Mouse (Mus musculus): ENCODE data around the gene Jhy. TPM values are rescaled to one million over a fixed set of nuclear protein-coding genes. Genes with fewer than 3 reads are reported as not detected.
A peak's percentile ranks its signal among the peaks of the same experiment; 100 is the strongest.

The Jhy gene
- polyA plus RNA-seq, 1 experiment from 2014 or later = 0.20 TPM

DNA sequence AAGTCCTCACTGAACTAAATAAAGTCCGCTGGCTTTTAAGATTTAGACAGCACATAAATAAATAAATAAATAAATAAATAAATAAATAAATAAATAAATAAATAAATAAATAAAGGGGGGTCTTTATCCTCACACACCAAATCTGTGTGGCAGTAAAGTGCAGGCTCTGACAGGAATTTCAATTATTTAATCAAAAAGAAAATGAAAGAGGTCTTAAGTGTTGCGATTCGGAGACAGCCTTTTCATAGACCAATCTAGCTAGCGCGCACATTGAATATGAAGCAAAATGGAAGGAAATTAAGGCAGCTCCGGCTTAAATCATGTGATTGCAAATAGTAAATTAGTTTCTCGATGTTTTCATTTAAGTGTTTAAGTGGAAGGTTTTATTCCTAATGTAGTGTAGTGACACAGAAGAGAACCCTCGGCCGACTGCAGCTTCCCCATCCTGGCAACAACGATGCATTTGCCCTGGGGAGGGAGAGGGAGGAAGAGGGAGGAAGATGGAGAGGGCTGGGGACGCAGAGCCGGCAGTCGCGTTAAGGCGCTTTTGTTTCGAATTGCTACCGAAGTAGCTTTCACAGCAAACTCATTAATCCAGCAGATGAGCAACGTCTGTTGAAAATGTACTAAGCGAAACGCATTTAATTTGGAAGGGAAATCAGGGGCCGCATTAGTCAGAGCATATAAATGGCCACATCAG, 105.3 kb downstream of the Jhy start:
- no peak for ATAC-seq (ENCODE audit: insufficient number of reproducible peaks, insufficient read depth, low FRiP score, low read depth)
- H3K4me2 ChIP-seq (replicated peaks; ENCODE audit: low read depth, low read length) = peak overlapping the region; percentile 33
- no peak overlapping the region for H3K9ac ChIP-seq (replicated peaks; ENCODE audit: low read depth, low read length)
- peaks cover 6% of the 10 kb centered on the region; the same call in 1 of the 2 replicates for H3K27me3 ChIP-seq (ENCODE audit: control insufficient read depth, insufficient read depth, low read length)
- H3K4me1 ChIP-seq (ENCODE audit: control insufficient read depth, insufficient read depth, low read length) = no peaks in the 10 kb centered on the region
- H3K9me3 ChIP-seq (ENCODE audit: control insufficient read depth, low read depth, low read length) = no peaks in the 10 kb centered on the region
- H3K4me3 ChIP-seq (ENCODE audit: low read depth, low read length) = peak overlapping the region; percentile 14
- WGBS = 11% methylated on average over 21 of the region's 21 CpGs
- H3K27ac ChIP-seq (ENCODE audit: low read length) = no peak overlapping the region
- H3K36me3 ChIP-seq (ENCODE audit: control insufficient read depth, insufficient read depth, low read length) = no peaks in the 10 kb centered on the region

DNA sequence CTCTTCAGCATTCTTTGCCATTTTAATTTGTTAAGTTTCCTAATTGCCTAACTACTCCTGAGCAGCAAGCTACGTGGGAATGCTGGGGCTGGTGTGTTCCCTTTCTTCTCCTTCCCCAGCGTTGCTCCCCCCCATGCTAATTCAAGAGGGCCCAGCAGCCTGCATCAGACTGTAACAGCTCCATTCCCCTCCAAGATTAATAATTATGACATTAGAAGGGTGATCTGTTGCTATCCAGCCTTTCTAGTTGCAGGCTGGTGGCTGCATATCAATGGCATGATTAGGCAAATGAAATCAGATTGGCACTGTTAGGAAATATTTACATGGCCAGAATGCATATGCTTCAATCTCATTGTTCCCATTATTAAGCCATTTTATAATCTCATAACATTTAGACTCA, 112.4 kb downstream of the Jhy start:
- no peak overlapping the region for H3K4me2 ChIP-seq (replicated peaks; ENCODE audit: low read depth, low read length)
- ATAC-seq (ENCODE audit: insufficient number of reproducible peaks, insufficient read depth, low FRiP score, low read depth) = no peak
- H3K9ac ChIP-seq (replicated peaks; ENCODE audit: low read depth, low read length) = no peak overlapping the region
- no peaks in the 10 kb centered on the region for H3K9me3 ChIP-seq (ENCODE audit: control insufficient read depth, low read depth, low read length)
- no peaks in the 10 kb centered on the region for H3K4me1 ChIP-seq (ENCODE audit: control insufficient read depth, insufficient read depth, low read length)
- WGBS = 55% methylated on average over 2 of the region's 2 CpGs
- H3K27me3 ChIP-seq (ENCODE audit: control insufficient read depth, insufficient read depth, low read length) = no peaks in the 10 kb centered on the region
- no peak overlapping the region for H3K27ac ChIP-seq (ENCODE audit: low read length)
- no peaks in the 10 kb centered on the region for H3K36me3 ChIP-seq (ENCODE audit: control insufficient read depth, insufficient read depth, low read length)
- no peak overlapping the region for H3K4me3 ChIP-seq (ENCODE audit: low read depth, low read length)

Other genes with a start within 250 kb of the Jhy start
- gene Hspa8, start 163.1 kb downstream of the Jhy start, polyA plus RNA-seq (2014; fragmentation: Nextera tagmentation; extraction: Ambion mirVana) = 2,119 and 2,394 TPM in 2 replicates
- gene Bsx, start 90.0 kb downstream of the Jhy start, polyA plus RNA-seq (2014; fragmentation: Nextera tagmentation; extraction: Ambion mirVana) = 0.07 TPM in 1 of 2 replicates, not detected in the other
- 0.27 TPM in 1 of 2 replicates, not detected in the other for gene Crtam, start 40.5 kb upstream of the Jhy start, polyA plus RNA-seq (2014; fragmentation: Nextera tagmentation; extraction: Ambion mirVana)
- gene Ubash3b, start 197.6 kb upstream of the Jhy start, polyA plus RNA-seq (2014; fragmentation: Nextera tagmentation; extraction: Ambion mirVana) = 3.4 and 3.7 TPM in 2 replicates

Data from stomach, embryonic 14.5 days (tissue).